Mouse (Mus musculus) cerebellum, adult 2 months (tissue): Measurements from ENCODE around the gene Ntf5.

Source experiments
- CTCF ChIP-seq: fragments of 200-500 bp; IDR thresholded peaks from 2 replicates; pipeline ENCODE4 v1.5.1; 2011; ENCODE audit warnings: low read depth, mild to moderate bottlenecking, control low read depth, low read length, moderate library complexity, borderline replicate concordance; ENCODE audit not compliant: insufficient read depth
- POLR2A ChIP-seq: fragments of 200-500 bp; IDR thresholded peaks from 2 replicates; pipeline ENCODE4 v1.6.1; 2011; ENCODE audit warnings: low read length, control low read depth, borderline replicate concordance; ENCODE audit not compliant: insufficient read depth

DNA sequence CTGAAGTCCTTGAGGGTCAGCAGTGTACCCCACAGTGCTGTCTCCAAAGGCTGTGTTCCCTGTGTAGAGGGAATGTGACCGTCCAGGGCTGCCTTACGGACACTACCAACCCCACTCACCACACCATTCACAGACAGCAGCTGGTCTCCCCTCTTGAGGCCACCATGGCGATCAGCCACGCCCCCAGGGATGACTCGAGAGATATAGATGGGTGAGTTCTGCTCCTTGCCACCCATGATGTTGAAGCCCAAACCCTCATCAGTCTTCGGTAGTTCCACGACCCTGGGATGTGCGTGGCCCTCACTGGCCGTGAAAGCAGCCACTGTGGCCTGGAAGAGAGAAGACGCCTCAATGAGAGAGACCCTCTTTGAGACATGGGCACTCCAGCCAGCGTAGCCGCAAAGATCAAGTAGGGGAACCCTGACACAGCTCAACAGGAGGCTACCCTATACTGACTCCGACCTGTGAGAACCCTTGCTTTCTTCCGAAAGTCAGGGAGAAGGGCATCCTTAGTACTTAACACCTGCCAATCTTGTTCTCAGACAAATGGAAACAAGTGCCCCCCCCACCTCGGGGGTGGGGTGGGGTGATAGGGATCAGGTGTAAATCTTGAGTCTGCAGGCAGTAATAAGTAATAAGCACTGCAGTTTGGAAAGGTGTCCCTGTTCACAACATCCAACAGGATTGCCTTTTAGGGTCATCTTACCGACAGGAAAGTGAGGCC lies 44.3 kb upstream of the Ntf5 start:
- TF ChIP-seq CTCF (no peak), POLR2A (no peak)
